In the genomic region with DNA sequence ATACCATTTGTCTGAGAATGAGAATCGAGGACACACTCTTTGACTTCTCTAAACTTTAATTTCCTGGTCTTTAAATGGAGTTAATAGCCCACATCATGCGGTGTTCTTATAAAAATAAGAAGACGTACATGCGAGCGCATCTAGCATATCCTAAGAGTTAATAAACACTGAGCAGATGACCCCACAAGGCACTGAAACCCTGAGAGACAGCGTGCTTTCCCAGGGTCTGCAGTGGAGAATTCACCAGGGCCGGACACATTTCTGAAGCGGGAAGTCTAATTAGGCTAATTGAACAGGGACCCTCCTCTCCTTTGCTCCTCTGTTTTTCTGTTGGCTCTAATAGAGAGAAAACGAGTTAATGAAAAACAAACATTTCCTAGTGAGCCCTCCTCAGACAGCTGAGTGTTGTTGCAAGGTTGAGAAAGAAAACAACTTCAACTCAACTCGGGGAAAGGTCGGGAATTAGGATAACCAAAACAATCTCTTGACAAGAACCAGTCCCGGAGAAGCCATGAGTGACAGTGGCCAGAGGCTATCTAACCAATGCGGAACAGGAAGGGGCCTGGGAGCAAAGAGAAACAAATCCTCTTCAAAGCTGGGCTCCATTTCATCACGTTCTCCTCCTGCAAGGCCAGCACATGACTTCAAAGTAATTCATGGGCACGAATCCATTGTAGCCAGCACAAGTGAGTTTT, we compare ENCODE assay signal across 15 mouse cellular contexts.
DNase-seq lines count a peak whose midpoint lies in the region; ATAC-seq and TF ChIP-seq lines count a peak whose summit lies in the region.
"Had no signal": no experiment of that assay in that cellular context is flagged by ENCODE, and none has a peak within 500 bp of the region (broad histone marks: within the 10 kb centered on the region; RNA-seq: fewer than 3 reads in every experiment).

No protein-coding gene starts in this region.

- no peaks in the 10 kb centered on the region for H3K79me2 ChIP-seq in heart, adult 2 months (replicated peaks; ENCODE audit: control insufficient read depth, insufficient read depth, low read length)

- no peak overlapping the region for H3K4me3 ChIP-seq in heart, embryonic 10.5 days
- no peak overlapping the region for H3K4me3 ChIP-seq in heart, adult 2 months
- no peak overlapping the region for H3K4me3 ChIP-seq in kidney, embryonic 14.5 days (ENCODE audit: low read length)
- H3K4me3 ChIP-seq in layer of hippocampus, adult 2 months: no peak overlapping the region
- H3K4me3 ChIP-seq: forebrain, embryonic 10.5 days; myocyte had no signal

- H3K4me1 ChIP-seq in heart, embryonic 10.5 days: peaks cover 12% of the 10 kb centered on the region; the same call in 1 of the 2 replicates
- H3K4me1 ChIP-seq in heart, adult 2 months (ENCODE audit: control insufficient read depth, insufficient read depth, low read length): no peaks in the 10 kb centered on the region
- H3K4me1 ChIP-seq in kidney, embryonic 14.5 days (ENCODE audit: control insufficient read depth, insufficient read depth, low read length): 0 out of 2 replicates have a peak, but pooled peaks cover 3% of the 10 kb centered on the region

- no peak overlapping the region for H3K9ac ChIP-seq in heart, adult 2 months (ENCODE audit: low read depth, low read length)
- H3K9ac ChIP-seq in kidney, embryonic 14.5 days (ENCODE audit: low read depth, low read length): no peak overlapping the region

- H3K27ac ChIP-seq in heart, embryonic 10.5 days: no peak overlapping the region
- H3K27ac ChIP-seq in heart, adult 2 months: no peak overlapping the region
- H3K27ac ChIP-seq in kidney, embryonic 14.5 days (ENCODE audit: low read depth, low read length): peak overlapping the region; percentile 37; the same call in 1 of the 2 replicates
- no peak overlapping the region for H3K27ac ChIP-seq in layer of hippocampus, adult 2 months
- H3K27ac ChIP-seq: forebrain, embryonic 10.5 days had no signal

- TF ChIP-seq POLR2A in heart, adult 2 months (IDR thresholded peaks at IDR 0.05; ENCODE audit: insufficient read depth, low read depth, low read length): no peak

- no peak for TF ChIP-seq EP300 in heart, adult 2 months (IDR thresholded peaks at IDR 0.05; ENCODE audit: insufficient read depth, low read depth, low read length)

- no peak for TF ChIP-seq CTCF in heart, adult 2 months (IDR thresholded peaks at IDR 0.05)
- no peak for TF ChIP-seq CTCF in layer of hippocampus, adult 2 months (conservative IDR thresholded peaks at IDR 0.05)

- H3K36me3 ChIP-seq in heart, embryonic 10.5 days: no peaks in the 10 kb centered on the region
- no peaks in the 10 kb centered on the region for H3K36me3 ChIP-seq in heart, adult 2 months (ENCODE audit: control insufficient read depth, insufficient read depth, low read length)
- no peaks in the 10 kb centered on the region for H3K36me3 ChIP-seq in kidney, embryonic 14.5 days (ENCODE audit: control insufficient read depth, insufficient read depth, low read length)
- H3K36me3 ChIP-seq: forebrain, embryonic 10.5 days; G1E had no signal

- WGBS in heart, embryonic 10.5 days: 22% methylated on average over 15 of the region's 15 CpGs
- WGBS in heart, adult 2 months: 40% methylated on average over 15 of the region's 15 CpGs
- WGBS in kidney, embryonic 14.5 days: 13% methylated on average over 15 of the region's 15 CpGs

- H3K27me3 ChIP-seq in heart, embryonic 10.5 days (ENCODE audit: insufficient read depth, poor library complexity, severe bottlenecking): 0 out of 2 replicates have a peak, but pooled peaks cover 16% of the 10 kb centered on the region
- H3K27me3 ChIP-seq in heart, adult 2 months (ENCODE audit: control insufficient read depth, insufficient read depth, low read length): peaks cover 4% of the 10 kb centered on the region; the same call in 1 of the 2 replicates
- H3K27me3 ChIP-seq in kidney, embryonic 14.5 days (ENCODE audit: control insufficient read depth, insufficient read depth, low read length): peaks cover 4% of the 10 kb centered on the region; the same call in 1 of the 2 replicates

- intact Hi-C loops in heart, adult 2 months (cut with DNase I): no loop called here

- no peak overlapping the region for H3K4me2 ChIP-seq in kidney, embryonic 14.5 days (replicated peaks; ENCODE audit: low read depth, low read length)

- peak; percentile 77 for DNase-seq in heart, embryonic 10.5 days (ENCODE audit: low spot score)
- no peak for DNase-seq in heart, adult 2 months
- peak; percentile 12 for DNase-seq in MN1 (ENCODE audit: low spot score)
- DNase-seq in embryo, embryonic 9.5 days (ENCODE audit: extremely low spot score): peak; percentile 59
- DNase-seq in layer of hippocampus, adult 2 months (ENCODE audit: low spot score in 2 of 2): no peak
- DNase-seq in thymus, postnatal 14 days: no peak
- DNase-seq in right cerebral cortex, postnatal 10 days (ENCODE audit: low spot score in 2 of 2): no peak
- DNase-seq: cerebellum, adult 2 months; liver; right cerebral cortex, postnatal 25 days; thymus, adult 18-20 months had no signal

- H3K9me3 ChIP-seq in heart, embryonic 10.5 days: no peaks in the 10 kb centered on the region
- no peaks in the 10 kb centered on the region for H3K9me3 ChIP-seq in kidney, embryonic 14.5 days (ENCODE audit: control insufficient read depth, low read length)
- H3K9me3 ChIP-seq: forebrain, embryonic 10.5 days had no signal

- ATAC-seq in kidney, embryonic 14.5 days (ENCODE audit: low FRiP score, low TSS enrichment): peak; percentile 80

Comparison
In these comparisons a context has a peak if more than half of its experiments do, and no peak if none do; other contexts are left out.
1. DNase-seq: peak in heart, embryonic 10.5 days (single experiment), MN1 (single experiment) and embryo, embryonic 9.5 days (single experiment); none in heart, adult 2 months (0 of 2), layer of hippocampus, adult 2 months (0 of 2), thymus, postnatal 14 days (single experiment) and right cerebral cortex, postnatal 10 days (0 of 2).